Mouse (Mus musculus) embryonic facial prominence, embryonic 11.5 days (tissue): Measurements from ENCODE around the gene Zfp956. TPM values are rescaled to one million over a fixed set of nuclear protein-coding genes. Genes with fewer than 3 reads are reported as not detected.
A peak's percentile ranks its signal among the peaks of the same experiment; 100 is the strongest.

Source experiments
- ATAC-seq: fragments of 200-750 bp; cut with Nextera tagmentation; replicated peaks from 2 replicates; pipeline ENCODE4 v1.8.0; 2017; ENCODE audit warnings: low read depth; ENCODE audit not compliant: insufficient number of reproducible peaks, low FRiP score, low TSS enrichment
- DNase-seq: peaks from one replicate; pipeline ENCODE4 v3.0.0-alpha.2; 2015; ENCODE audit warnings: low spot score
- H3K27ac ChIP-seq: fragments of 300-500 bp; sonication (generic); replicated peaks from 2 replicates; pipeline ENCODE4 v1.5.1; 2014; ENCODE audit warnings: mild to moderate bottlenecking, low read depth, low read length, control low read depth
- H3K27me3 ChIP-seq: fragments of 300-500 bp; sonication (generic); 2 replicates; pipeline ENCODE4 v1.6.1; 2014; ENCODE audit warnings: mild to moderate bottlenecking, low read length, moderate library complexity, mixed read lengths; ENCODE audit not compliant: control insufficient read depth, insufficient read depth
- H3K36me3 ChIP-seq: fragments of 300-500 bp; sonication (generic); replicated peaks from 2 replicates; pipeline ENCODE4 v1.6.1; 2014; ENCODE audit warnings: low read depth, mild to moderate bottlenecking, low read length, moderate library complexity, mixed read lengths; ENCODE audit not compliant: control insufficient read depth, insufficient read depth
- H3K4me1 ChIP-seq: fragments of 300-500 bp; sonication (generic); 2 replicates; pipeline ENCODE4 v1.6.1; 2014; ENCODE audit warnings: low read length, mixed read lengths; ENCODE audit not compliant: control insufficient read depth, insufficient read depth
- H3K4me2 ChIP-seq: fragments of 300-500 bp; sonication (generic); 2 replicates; pipeline ENCODE4 v1.6.1; 2014; ENCODE audit warnings: low read depth, mild to moderate bottlenecking, control low read depth, low read length, moderate library complexity
- H3K4me3 ChIP-seq: fragments of 300-500 bp; sonication (generic); 2 replicates; pipeline ENCODE4 v1.5.1; 2014; ENCODE audit warnings: low read depth, low read length, control low read depth
- H3K9ac ChIP-seq: fragments of 300-500 bp; sonication (generic); replicated peaks from 2 replicates; pipeline ENCODE4 v1.6.1; 2014; ENCODE audit warnings: mild to moderate bottlenecking, control low read depth, low read length
- H3K9me3 ChIP-seq: fragments of 300-500 bp; sonication (generic); replicated peaks from 2 replicates; pipeline ENCODE4 v1.6.1; 2016; ENCODE audit warnings: mild to moderate bottlenecking, low read length, inconsistent platforms, mixed read lengths; ENCODE audit not compliant: control insufficient read depth
- WGBS: fragments of 180-500 bp; shearing (Covaris S2); extraction: QIAGEN DNeasy Blood & Tissue Kit; methylation state at CpG from one replicate; pipeline ENCODE4 v1.1.7; 2014; 5-methylcytosine and 5-hydroxymethylcytosine counted together
- polyA plus RNA-seq: library from polyadenylated mRNA; unstranded; fragments of >200 nt; fragmentation: Nextera tagmentation; extraction: Ambion mirVana; gene quantifications from 2 replicates; pipeline ENCODE4 v1.2.1, GENCODE M21; 2014

The Zfp956 gene
- polyA plus RNA-seq: 7.2 and 8.0 TPM in 2 replicates

DNA sequence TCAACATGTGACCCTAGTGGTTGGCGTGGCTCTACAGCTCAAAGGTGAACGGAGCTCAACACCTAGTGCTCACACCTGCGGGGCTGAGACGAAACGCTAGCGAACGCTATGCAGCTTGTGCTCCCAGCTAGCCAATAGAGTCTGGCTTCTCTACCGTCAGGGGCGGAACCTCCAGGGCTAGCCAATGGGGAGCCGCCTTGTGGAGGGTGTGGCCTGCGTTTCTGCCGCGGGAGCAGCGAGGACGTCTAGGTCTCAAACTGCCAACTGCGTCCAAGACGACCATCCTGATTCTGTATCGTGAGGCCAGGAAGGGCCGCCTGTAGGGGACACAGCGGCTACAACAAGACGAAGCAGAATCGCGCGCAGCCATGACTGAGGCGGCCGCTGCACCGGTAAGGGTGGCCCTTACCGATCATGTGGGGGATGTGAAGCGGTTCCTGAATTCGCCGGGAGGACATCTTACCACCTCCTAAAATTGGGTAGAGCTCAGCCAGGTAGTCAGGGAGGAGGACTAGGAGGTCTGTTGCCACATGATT is at the start of gene Zfp956:
TSS of gene Zfp956 (plus strand) at position 200 of the 536 bp plus-strand sequence.
- H3K9me3 ChIP-seq: no peaks in the 10 kb centered on the region
- peak; percentile 98 for ATAC-seq
- DNase-seq: peak; percentile 94
- no peaks in the 10 kb centered on the region; the same call in none of the 2 replicates for H3K36me3 ChIP-seq
- no peaks in the 10 kb centered on the region for H3K4me1 ChIP-seq
- H3K4me2 ChIP-seq: peak within 1 kb of the TSS; percentile 74
- 0 out of 2 replicates have a peak within 1 kb of the TSS, but pooled peaks have one; percentile 28 for H3K27ac ChIP-seq
- H3K27me3 ChIP-seq: no peaks in the 10 kb centered on the region
- peak within 1 kb of the TSS; percentile 67 for H3K9ac ChIP-seq
- under 1% methylated on average over 31 of the region's 31 CpGs for WGBS
- peak within 1 kb of the TSS; percentile 64 for H3K4me3 ChIP-seq

DNA sequence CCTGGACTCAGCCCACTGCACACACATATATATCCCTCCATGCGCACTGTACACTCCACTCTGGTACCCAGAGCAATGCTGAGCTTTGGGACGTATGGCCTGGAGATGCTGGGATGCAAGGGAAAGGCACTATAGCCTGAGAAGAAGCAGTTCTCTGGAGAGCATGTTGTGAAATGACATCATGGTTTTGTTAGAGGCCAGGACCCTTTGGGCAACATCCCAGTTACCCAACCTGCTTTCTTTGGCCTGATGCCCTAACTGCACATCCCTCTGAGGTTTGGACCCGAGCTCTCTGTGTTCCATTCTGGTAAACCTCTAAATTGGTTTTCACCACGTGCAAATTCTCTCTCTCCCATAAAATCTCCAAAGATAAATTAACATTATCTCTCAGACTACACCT is 49.6 kb upstream of the Zfp956 start:
- WGBS: 84% methylated on average over 4 of the region's 4 CpGs
- Histone ChIP-seq H3K9ac (no peak overlapping the region), H3K4me3 (no peak overlapping the region), H3K27ac (no peak overlapping the region), H3K27me3 (no peaks in the 10 kb centered on the region; the same call in 1 of the 2 replicates), H3K4me2 (no peak overlapping the region), H3K36me3 (peaks cover 27% of the 10 kb centered on the region), H3K9me3 (no peaks in the 10 kb centered on the region), H3K4me1 (no peaks in the 10 kb centered on the region)
- DNase-seq (no peak), ATAC-seq (no peak)

DNA sequence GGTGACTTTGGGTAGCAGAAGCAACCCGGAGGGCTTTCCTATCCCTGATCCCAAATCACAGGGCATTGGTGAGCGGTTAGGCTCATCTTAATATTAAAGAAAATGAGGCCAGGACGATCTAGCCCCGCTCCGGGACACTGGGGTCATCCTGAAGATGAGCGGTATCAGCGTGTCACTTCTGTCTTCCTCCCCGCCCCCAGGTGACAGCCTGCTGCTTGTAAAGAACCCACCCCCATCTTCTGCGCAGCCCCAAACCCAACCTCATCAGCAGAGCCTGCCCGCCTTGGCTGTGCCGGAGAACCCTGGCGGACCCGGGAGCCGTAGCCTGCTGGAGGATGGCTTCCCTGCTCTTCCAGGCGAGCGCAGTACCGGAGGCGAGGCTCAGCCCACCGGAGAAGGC is 48.8 kb upstream of the Zfp956 start:
- Histone ChIP-seq H3K4me2 (no peak overlapping the region), H3K4me3 (no peak overlapping the region), H3K27ac (no peak overlapping the region), H3K27me3 (no peaks in the 10 kb centered on the region; the same call in 1 of the 2 replicates), H3K36me3 (peaks cover 24% of the 10 kb centered on the region), H3K4me1 (no peaks in the 10 kb centered on the region), H3K9me3 (no peaks in the 10 kb centered on the region), H3K9ac (no peak overlapping the region)
- 32% methylated on average over 12 of the region's 19 CpGs for WGBS
- ATAC-seq (no peak), DNase-seq (no peak)

DNA sequence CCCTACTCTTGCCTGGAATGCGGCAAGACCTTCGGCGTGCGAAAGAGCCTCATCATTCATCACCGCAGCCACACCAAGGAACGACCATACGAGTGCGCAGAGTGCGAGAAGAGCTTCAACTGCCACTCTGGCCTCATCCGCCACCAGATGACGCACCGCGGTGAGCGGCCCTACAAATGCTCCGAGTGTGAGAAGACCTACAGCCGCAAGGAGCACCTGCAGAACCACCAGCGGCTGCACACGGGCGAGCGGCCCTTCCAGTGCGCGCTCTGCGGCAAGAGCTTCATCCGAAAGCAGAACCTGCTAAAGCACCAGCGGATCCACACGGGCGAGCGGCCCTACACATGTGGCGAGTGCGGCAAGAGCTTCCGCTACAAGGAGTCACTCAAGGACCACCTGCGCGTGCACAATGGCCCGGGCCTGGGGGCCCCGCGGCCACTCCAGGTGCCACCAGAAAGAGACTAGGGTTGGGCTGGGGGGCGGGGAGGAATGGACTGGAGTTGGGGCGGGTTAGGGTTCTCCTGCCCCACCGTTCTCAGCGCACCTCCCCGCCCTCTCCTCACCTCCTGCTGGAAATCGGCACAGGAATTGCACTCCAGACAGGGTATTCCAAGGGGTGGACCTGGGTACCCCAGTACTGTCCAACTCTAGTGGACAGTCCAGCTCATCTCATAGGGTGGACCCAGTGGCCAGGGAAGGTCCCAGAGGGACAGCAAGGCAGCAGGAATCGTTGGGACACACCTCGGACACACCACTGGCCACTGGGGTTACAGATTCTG is 48.1 kb upstream of the Zfp956 start:
- H3K9me3 ChIP-seq: no peaks in the 10 kb centered on the region
- DNase-seq (no peak), ATAC-seq (0 out of 2 replicates have a peak, but pooled peaks have one; percentile 8)
- 57% methylated on average over 44 of the region's 44 CpGs for WGBS
- no peak overlapping the region for H3K9ac ChIP-seq
- H3K27me3 ChIP-seq: no peaks in the 10 kb centered on the region; the same call in 1 of the 2 replicates
- H3K27ac ChIP-seq: no peak overlapping the region
- no peak overlapping the region for H3K4me3 ChIP-seq
- no peaks in the 10 kb centered on the region for H3K4me1 ChIP-seq
- H3K36me3 ChIP-seq: peaks cover 24% of the 10 kb centered on the region
- H3K4me2 ChIP-seq: no peak overlapping the region

DNA sequence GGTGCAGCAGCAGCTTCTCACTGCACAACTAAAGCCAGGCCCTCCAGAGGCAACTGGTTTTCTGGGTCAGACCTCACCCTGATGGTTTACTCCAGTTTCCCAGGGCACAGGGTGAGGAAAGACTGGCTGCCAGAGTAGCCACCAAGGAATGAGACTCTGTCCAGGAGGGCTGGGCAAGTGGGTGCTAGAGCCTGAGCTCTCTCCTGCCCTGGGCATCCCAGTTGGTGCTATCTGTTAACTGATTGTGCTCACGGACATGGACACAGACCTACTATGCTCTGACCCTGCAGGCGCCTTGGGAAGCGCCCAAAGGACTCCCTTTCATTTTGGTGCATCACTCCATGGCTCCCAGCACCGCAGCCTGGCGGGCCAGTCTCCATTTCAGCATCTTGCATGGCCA is 46.9 kb upstream of the Zfp956 start:
- WGBS: 91% methylated on average over 5 of the region's 5 CpGs
- Histone ChIP-seq H3K9me3 (no peaks in the 10 kb centered on the region), H3K36me3 (peaks cover 21% of the 10 kb centered on the region), H3K27ac (no peak overlapping the region), H3K4me3 (no peak overlapping the region), H3K4me1 (no peaks in the 10 kb centered on the region), H3K9ac (no peak overlapping the region), H3K4me2 (no peak overlapping the region), H3K27me3 (no peaks in the 10 kb centered on the region; the same call in 1 of the 2 replicates)
- ATAC-seq (no peak), DNase-seq (no peak)

DNA sequence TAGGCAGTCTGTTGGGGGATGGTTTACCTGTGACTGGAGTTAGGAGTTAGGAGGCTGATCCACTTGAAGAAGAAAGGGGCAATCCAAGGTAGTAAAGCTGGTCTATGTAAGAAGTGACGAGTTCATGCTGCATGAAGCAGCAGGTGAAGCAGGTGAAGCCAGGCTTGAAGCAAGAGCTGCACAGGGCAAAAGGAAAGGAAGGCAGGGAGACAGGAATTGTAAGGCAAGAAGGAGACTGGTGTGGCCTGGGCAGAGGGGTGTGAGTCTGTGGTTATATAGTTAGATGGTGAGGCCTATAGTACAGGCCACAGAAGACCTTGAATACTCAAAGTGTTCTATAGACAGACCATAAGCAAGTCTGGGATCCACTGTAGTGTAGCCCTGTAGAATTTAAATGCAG is 44.2 kb upstream of the Zfp956 start:
- peaks cover 14% of the 10 kb centered on the region for H3K36me3 ChIP-seq
- ATAC-seq (no peak), DNase-seq (no peak)
- no peaks in the 10 kb centered on the region for H3K4me1 ChIP-seq
- no peak overlapping the region for H3K9ac ChIP-seq
- no peak overlapping the region for H3K4me3 ChIP-seq
- no peak overlapping the region for H3K4me2 ChIP-seq
- 78% methylated on average over 1 of the region's 1 CpGs for WGBS
- H3K27me3 ChIP-seq: no peaks in the 10 kb centered on the region
- no peak overlapping the region for H3K27ac ChIP-seq
- H3K9me3 ChIP-seq: no peaks in the 10 kb centered on the region

DNA sequence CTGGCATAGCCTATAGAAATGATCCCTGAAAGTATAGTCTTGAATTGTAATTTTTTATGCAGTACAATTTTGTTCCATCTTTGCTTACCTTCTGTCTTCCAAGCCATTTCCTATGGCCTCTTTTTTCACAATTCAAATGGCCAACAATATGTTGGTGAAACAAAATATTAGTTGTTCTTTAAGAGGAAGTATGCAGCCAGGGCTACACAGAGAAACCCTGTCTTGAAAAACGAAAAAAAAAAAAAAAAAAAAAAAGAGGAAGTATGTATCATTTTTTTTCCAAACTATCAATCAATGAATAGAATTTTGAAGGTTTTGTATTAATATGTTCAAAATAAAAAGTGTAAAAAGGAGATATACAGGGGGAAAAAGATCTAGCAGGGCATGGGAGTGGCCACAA is 41.5 kb upstream of the Zfp956 start:
- Histone ChIP-seq H3K27me3 (no peaks in the 10 kb centered on the region), H3K9me3 (no peaks in the 10 kb centered on the region), H3K9ac (no peak overlapping the region), H3K4me1 (no peaks in the 10 kb centered on the region), H3K36me3 (peaks cover 1% of the 10 kb centered on the region; the same call in 1 of the 2 replicates), H3K4me2 (no peak overlapping the region), H3K4me3 (no peak overlapping the region), H3K27ac (no peak overlapping the region)
- WGBS: 56% methylated on average over 1 of the region's 1 CpGs
- DNase-seq (no peak), ATAC-seq (no peak)

DNA sequence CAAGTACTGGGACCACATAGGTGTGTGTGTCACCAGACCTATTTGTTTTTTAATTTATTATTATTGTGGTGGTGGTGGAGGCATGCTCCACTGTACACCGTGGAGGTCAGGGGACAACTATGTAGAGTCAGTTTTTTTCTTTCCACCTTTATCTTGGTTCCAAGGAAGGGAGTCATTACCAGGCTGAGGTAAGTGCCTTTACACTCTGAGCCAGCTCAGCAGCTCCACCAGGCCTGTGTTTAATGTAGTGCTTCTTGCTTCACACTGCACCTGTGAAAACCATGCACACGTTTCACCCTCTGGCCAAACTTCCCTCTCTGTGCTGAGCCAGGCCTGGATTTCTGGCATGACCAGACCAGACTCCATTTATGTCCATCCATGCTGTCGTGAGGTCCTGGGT is 40.2 kb upstream of the Zfp956 start:
- Histone ChIP-seq H3K4me2 (no peak overlapping the region), H3K4me3 (no peak overlapping the region), H3K4me1 (no peaks in the 10 kb centered on the region), H3K36me3 (no peaks in the 10 kb centered on the region; the same call in 1 of the 2 replicates), H3K27ac (no peak overlapping the region), H3K9me3 (no peaks in the 10 kb centered on the region), H3K27me3 (no peaks in the 10 kb centered on the region), H3K9ac (no peak overlapping the region)
- 55% methylated on average over 3 of the region's 3 CpGs for WGBS
- no peak for ATAC-seq
- DNase-seq: no peak
